In the genomic region with DNA sequence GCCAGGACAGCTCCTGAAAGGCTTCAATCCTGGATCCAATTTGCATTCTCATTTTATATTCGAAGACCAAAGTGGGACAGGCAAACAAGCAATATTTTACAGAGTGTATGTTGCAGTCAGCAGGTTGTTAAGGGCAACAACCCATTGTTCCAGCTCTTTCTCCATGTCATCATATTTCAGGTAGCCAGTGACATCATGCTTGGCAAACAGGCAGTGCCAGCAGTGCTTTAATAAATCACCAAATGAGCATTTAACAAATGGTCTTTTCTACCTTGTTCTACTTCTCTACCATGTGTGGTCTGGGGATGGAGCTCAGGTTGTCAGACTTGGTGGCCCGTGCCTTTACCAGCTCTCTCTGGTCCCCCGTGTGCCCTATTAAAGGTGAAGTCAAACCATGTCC, we compare ENCODE assay signal across 13 mouse cellular contexts.
"Had no signal": no experiment of that assay in that cellular context is flagged by ENCODE, and none has a peak within 500 bp of the region (broad histone marks: within the 10 kb centered on the region; RNA-seq: fewer than 3 reads in every experiment).

No protein-coding gene starts in this region.

- H3K4me2 ChIP-seq: hindbrain, embryonic 15.5 days; limb, embryonic 13.5 days; liver, embryonic 11.5 days; lung, embryonic 14.5 days; midbrain, embryonic 12.5 days; neural tube, embryonic 13.5 days had no signal

- DNase-seq: left cerebral cortex, postnatal 4 days; lung, embryonic 14.5 days; lung, postnatal 14 days; retina, postnatal 1 day; right cerebral cortex, postnatal 4 days; spleen, adult 18-20 months; thymus, postnatal 36 days had no signal

- H3K4me1 ChIP-seq: hindbrain, embryonic 15.5 days; limb, embryonic 13.5 days; midbrain, embryonic 12.5 days; neural tube, embryonic 13.5 days had no signal

- H3K4me3 ChIP-seq: hindbrain, embryonic 15.5 days; limb, embryonic 13.5 days; midbrain, embryonic 12.5 days; neural tube, embryonic 13.5 days had no signal

- H3K27me3 ChIP-seq: hindbrain, embryonic 15.5 days; limb, embryonic 13.5 days; midbrain, embryonic 12.5 days; neural tube, embryonic 13.5 days had no signal

- H3K9me3 ChIP-seq: hindbrain, embryonic 15.5 days; limb, embryonic 13.5 days; midbrain, embryonic 12.5 days; neural tube, embryonic 13.5 days had no signal

- H3K27ac ChIP-seq: hindbrain, embryonic 15.5 days; limb, embryonic 13.5 days; midbrain, embryonic 12.5 days; neural tube, embryonic 13.5 days had no signal

- ATAC-seq: midbrain, embryonic 16.5 days had no signal

- H3K9ac ChIP-seq: hindbrain, embryonic 15.5 days; limb, embryonic 13.5 days; lung, embryonic 14.5 days; midbrain, embryonic 12.5 days; neural tube, embryonic 13.5 days had no signal
